Mouse (Mus musculus): ENCODE results near the gene Rpp25l. TPM values are rescaled to one million over a fixed set of nuclear protein-coding genes. Genes with fewer than 3 reads are reported as not detected.

Rpp25l gene
- total RNA-seq (2023): 22.3 and 23.9 TPM in 2 replicates

GRCm38 (mm10) chr4:41713197-41714067 lies at the start of gene Rpp25l:
TSS of gene Rpp25l (minus strand) at chr4:41713534.

GRCm38 (mm10) chr4:41755338-41756305 lies 42.3 kb upstream of the Rpp25l start, which contains the start of gene Sigmar1:
TSS of gene Sigmar1 (minus strand) at chr4:41756157.

GRCm38 (mm10) chr4:41754797-41755337 lies 41.5 kb upstream of the Rpp25l start, which contains the start of gene Galt:
TSS of gene Galt (plus strand) at chr4:41755228.

GRCm38 (mm10) chr4:41731052-41731765 lies 17.9 kb upstream of the Rpp25l start, which contains the start of gene Arid3c:
TSS of gene Arid3c (minus strand) at chr4:41731142.

GRCm38 (mm10) chr4:41722918-41723351 lies 9.6 kb upstream of the Rpp25l start, which contains the start of gene Dctn3:
TSS of gene Dctn3 (minus strand) at chr4:41723170.

DNA sequence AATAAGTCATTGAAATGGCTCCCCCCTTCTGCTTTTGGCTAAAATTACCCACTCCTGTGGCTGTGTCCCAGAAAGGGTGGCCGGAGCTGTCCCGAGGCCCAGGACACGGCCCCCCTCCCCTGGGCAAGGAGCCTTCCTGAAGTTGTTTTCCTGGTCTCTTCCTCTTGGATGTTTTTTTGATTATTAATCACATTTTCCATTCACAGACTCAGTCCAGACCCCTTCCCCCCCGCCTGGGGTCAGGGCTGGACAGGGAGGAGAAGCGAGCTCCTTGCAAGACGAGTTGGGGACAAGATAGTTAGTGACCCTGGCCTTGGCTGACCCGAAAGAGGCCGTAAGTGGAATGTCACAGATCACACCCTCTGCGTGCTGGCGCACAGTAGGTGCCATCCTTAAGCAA lies 13.6 kb downstream of the Rpp25l start, which contains the start of gene Il11ra1:
Il11ra1 (plus strand) TSS at position 207 of the 400 bp plus-strand sequence.

GRCm38 (mm10) chr4:41696930-41697841 lies 16.1 kb downstream of the Rpp25l start, which contains the start of gene Cntfr:
TSS of gene Cntfr (minus strand) at chr4:41697089.

Other genes with a start within 250 kb of the Rpp25l start
- gene Kif24, start 248.6 kb downstream of the Rpp25l start, total RNA-seq (2023): 5.8 and 10.5 TPM in 2 replicates
- 2.3 and 3.4 TPM in 2 replicates for gene Nudt2, start 248.4 kb downstream of the Rpp25l start, total RNA-seq (2023)
- not detected in 2 replicates for gene AI464131, start 210.5 kb downstream of the Rpp25l start, total RNA-seq (2023)
- gene 1110017D15Rik, start 196.2 kb downstream of the Rpp25l start, total RNA-seq (2023): not detected in 2 replicates
- 17.4 and 22.1 TPM in 2 replicates for gene Fam219a, start 144.0 kb downstream of the Rpp25l start, total RNA-seq (2023)
- gene Dnaic1, start 143.8 kb downstream of the Rpp25l start, total RNA-seq (2023): not detected in 2 replicates
- not detected in 2 replicates for gene Enho, start 73.2 kb downstream of the Rpp25l start, total RNA-seq (2023)
- gene Cntfr, start 16.4 kb downstream of the Rpp25l start, total RNA-seq (2023): not detected in 2 replicates
- gene Il11ra1, start 13.5 kb downstream of the Rpp25l start, total RNA-seq (2023): 9.6 and 15.2 TPM in 2 replicates
- 72.9 and 108 TPM in 2 replicates for gene Dctn3, start 9.6 kb upstream of the Rpp25l start, total RNA-seq (2023)
- not detected in 2 replicates for gene Arid3c, start 17.6 kb upstream of the Rpp25l start, total RNA-seq (2023)
- 20.3 and 28.6 TPM in 2 replicates for gene Galt, start 41.7 kb upstream of the Rpp25l start, total RNA-seq (2023)
- 11.6 and 15.2 TPM in 2 replicates for gene Sigmar1, start 42.6 kb upstream of the Rpp25l start, total RNA-seq (2023)
- 0.98 and 1.2 TPM in 2 replicates for gene Ccl27a, start 60.7 kb upstream of the Rpp25l start, total RNA-seq (2023)
- not detected in 2 replicates for gene Gm21541, start 190.1 kb upstream of the Rpp25l start, total RNA-seq (2023)
- gene Gm20878, start 228.0 kb upstream of the Rpp25l start, total RNA-seq (2023): 4.2 TPM in 1 of 2 replicates, not detected in the other